Mouse (Mus musculus): ENCODE data around the gene Tpd52l1.
"Not testable (repeated sequence)": the region's sequence is repeated elsewhere in the genome, so short reads cannot be mapped to it uniquely, and the experiment has no call there.

The Tpd52l1 gene

DNA sequence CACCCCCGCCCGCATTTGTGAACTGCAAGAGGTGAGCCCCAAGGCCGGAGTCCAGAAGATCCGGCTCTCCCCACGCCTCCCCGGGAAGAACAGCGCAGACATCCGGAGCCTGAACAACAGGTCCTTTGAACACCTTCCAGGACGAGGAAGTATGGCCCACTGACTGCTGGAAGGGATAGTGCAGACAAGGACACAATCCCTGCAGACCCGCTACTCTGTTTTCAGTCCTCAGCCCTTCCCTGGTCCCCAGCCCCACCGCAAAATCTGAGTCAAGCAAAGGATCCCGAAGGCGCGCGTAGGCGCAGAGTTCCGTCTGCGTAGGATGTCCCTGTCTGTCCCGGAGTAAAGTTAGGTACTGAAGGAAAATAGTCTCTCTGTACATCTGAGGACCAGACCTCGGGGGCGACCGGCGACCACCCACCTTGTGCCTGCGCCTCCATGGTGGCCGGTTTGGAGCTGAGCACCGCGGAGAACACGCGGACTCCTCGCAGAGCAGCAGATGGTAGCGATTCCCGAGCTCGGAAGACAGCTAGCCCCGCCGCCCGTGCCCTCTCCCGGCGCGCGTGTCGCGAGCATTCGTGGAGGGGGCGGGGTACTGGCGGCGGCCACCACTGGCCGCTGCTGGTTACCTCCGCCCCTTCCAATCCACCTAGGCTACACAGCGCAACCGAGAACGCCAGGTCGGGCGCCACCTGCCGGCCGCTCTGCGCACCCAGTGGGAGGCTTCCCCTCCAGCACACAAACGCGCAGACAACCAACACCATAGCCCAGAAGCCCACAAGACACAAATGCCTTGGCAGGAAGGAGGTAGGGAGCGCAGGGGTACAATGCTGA lies at the start of gene Tpd52l1:
Gene Tpd52l1, minus strand, starts transcription at position 668 of the 834 bp plus-strand sequence.
- peak; percentile 54 for DNase-seq

DNA sequence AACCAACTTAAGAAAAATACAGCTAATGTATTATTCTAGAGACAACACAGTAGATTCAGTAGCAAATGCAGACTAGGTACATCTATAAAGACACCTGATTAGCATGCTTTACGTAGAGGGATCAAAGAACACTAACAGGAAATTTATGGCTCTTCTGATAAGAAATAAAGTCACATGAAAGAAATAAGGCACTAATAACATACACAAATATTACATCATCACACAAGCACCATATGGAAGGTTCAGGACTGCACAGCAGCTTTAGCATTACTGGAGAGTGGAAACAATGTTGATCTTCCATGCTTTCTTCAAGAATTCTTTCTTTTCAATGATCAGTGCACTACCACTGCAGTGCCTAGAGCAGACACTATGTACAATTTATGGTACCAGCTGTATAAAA lies 48.5 kb upstream of the Tpd52l1 start:
- no peak for DNase-seq

DNA sequence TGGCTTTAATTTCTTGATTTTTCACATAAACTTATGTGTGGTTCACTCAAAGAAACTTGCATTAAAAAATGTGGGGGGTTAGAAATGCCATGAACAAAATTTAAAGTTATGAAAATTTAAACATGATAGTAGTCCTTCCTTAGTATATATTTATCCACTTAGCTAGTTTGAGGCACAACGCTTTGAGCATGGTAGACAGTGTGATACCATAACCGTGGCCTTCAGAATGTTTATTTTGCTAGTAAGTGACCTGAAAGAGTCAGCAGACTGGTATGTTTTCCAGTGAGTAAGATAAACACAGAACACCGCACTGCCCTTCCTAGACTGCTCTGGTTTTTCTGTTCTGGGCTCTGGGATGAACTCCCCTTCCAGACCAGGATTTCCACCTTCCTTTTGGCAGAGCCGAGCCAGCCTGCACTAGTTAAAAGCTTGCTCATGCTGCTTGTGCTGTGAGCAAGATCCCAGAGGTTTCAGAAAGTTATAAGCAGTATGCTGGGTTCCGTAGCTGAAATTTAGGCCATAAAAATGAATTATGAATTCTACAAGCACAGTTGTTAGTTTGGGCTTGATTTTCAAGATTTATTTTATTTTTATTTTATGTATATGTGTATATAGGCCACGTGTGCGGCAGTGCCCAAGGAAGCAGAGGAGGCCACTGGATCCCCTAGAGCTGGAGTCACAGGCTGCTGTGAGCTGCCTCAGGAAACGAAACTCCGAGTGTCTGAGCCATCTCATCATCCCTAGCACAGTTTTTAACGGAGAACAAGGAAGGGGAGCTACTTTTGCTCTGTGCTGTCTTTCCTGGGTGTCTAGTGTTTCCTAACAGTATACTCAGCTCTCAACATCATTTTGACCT lies 21.5 kb upstream of the Tpd52l1 start:
- no peak for DNase-seq

DNA sequence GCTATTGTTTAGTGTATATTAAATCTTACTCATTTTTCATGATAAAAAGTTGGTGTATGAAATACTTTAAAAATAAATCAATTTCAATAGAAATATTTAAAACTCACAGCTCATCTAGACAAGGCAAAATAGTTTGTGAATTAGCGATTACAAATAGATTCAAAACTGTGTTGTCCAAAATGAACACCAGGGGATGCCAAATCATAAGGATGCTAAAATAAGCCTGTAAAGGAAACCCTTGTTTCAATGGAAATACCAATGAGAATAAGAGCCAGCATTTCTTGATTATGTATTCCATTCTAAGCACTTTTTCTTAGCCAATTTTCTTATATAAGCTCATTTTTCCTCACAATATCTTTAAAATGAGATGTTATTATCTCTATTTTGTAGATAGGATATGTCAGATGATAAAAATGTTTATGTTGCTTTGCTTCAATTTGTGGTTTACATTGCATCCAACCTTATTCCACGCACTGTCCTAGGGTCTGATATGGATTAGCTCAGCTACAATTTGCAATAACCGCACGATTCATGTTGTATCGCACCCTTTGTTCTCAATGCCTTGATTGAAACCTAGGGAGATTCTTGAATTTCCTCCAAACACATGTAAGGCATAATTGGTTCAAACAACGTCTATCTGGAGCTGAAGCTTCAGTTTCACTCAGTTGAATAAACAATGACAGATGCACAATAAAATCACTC lies 20.2 kb upstream of the Tpd52l1 start:
- no peak for DNase-seq

DNA sequence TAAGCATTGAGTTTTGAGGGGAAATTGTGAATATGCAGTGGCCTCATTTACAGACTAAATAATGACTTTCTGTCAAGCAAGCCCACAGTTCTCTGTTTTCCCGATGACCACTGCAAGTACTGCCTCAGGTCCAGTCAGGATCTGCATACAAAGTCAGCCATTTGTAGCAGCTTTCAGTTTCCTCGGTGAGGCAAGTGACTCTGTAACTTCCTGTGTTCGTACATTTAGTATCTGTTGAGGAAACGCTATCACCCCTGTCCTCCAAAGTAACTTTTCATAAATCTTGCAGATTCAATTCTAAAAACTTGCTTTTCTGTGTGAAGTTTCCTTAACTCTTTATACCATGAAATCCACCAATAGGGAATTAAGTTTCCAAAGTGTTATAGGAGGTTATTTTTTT lies 19.7 kb upstream of the Tpd52l1 start:
- no peak for DNase-seq

DNA sequence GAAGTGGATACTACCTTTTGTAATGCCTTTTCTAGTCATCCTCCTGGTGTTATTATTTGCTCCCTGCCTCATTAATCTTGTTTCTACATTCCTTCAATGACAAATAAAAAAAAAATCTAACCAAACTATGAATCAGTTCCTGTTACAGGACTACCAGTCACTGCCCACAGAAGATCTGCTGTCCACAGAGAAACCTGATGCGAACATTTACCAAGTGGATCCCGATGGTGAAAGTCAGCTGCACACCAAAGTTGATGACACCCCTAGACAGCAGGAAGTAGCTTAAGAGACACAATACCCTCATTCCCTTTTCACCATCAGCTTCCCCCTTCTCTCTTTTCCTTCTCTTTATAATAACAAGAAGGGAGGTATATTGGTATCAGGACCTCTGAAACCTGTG lies 17.3 kb upstream of the Tpd52l1 start:
- DNase-seq = no peak

DNA sequence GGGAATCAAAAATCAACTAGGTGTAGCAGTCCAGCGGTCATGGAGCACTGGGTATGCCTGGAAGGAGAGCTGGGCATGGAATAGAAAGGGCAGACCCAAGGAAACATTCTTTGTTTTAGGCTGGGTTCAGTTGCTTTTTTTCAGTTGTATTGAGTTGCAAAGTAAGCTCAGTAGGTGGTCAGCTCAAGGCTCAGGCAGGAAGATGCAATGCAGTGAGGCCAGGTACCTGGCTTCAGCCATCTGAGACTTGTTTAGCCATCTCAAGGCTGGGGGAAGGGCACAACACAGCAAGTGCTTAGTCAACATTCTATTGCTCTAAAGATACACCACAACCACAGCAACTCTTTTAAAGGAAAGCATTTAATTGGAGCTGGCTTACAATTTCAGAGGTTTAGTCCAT lies 11.0 kb upstream of the Tpd52l1 start:
- no peak for DNase-seq

DNA sequence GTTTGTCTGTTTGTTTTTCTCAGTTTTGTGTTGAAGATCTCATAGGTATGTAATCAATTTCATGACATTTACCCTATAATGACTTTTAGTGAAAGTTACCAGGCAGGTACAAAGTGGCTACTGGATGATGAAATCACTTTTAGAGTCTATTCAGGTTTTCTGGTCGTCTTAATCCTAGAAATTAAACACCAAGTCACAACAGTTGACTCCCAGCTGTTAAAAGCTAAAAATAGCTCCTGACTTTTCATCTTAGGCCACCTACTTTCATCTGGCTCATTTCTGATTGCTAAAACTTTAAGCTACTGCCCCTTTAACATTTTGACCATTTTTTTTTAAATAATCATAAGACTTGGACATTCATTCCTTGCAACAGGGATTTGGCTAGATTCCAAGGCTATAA lies 1.3 kb upstream of the Tpd52l1 start:
- DNase-seq = no peak

DNA sequence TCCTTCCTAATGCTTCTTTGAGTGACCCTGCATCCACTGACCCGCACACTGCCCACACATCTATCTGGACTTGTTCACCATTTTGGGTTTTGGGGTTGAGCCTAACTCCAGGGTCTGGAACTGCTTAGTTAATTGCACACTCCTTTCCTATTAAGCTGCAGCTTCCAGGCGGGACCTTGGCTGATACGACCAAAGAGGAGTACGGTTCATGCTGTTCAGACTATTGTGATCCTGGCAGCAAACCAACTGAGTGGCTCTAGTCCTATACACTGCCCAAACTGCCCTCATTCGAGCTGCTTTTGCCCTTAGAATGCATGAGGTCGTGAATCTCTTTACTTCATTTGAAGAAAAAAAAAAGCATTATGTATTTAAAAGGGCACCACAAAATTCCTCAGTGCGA lies 1.6 kb downstream of the Tpd52l1 start:
- no peak for DNase-seq

DNA sequence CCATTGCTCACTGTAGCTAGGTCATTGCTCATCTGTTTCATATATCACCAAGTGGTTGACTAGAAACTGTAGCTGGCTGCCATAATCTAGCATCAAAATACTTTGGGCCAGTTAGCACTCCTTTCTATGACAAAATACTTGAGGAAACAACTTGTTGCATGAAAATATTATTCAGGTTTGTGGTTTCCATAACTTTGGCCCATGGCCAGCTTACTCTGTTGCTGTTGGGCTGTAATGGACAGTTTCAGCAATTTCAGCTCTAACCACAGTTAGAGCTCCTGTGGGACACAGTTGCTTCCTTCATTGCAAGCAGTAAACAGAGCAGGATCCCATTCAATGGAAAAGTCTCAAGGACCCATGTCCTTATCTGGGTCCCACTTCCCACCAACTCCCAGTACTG lies 4.3 kb downstream of the Tpd52l1 start:
- no peak for DNase-seq

DNA sequence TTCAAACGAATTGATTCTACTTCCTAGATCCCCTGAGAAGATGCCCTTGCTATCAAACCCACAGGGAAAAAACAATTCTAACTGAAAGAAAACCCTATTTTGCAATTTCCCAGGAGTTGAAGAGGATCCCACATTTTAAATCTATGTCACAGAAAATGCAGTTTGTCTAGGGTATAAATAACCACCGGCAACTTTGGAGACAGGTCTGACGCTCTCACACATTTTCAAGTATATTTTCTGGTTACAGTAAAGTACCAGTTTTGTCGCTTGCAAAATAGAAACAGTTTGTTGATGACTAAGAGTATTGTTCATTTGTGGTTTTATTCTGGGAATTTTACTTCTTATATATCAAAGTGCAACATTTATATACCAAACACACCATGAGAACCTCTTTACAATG lies 9.7 kb downstream of the Tpd52l1 start:
- no peak for DNase-seq

DNA sequence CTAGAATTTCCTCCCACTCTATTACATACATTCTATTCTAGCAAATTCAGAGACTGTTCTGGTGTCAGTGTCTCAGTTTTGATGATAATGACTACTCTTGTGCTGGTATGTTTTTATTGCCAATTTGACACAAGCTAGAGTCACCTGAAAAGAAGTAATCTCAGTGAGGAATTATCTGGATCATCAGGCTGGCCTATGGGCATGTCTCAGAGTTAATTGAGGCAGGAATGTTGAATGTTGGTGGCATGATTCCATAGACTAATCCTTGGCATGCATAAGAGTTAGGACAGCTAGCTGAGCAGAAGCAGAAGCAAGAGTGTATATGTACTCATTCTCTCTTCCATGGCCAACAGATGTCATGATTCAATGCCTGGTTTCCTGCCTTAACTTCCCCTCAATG lies 27.8 kb downstream of the Tpd52l1 start:
- no peak for DNase-seq

DNA sequence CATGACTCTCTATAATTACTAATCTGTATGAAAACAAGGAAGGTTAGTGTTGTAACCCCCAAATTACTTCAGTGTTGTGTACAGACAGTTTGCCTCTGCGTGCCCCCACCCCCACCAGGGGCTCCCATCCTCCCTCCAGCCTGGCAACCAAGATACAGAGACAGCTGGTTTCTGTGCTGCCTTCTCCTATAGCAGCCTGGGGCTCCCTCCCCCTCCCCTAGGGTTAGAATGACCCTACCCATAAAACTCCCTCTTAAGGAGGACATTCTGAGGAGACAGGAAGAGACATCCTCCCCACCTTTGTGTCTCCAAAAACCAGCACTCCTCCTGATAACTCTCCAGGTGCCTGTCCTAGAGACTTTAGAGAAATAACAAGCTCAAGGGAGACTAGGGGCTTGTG lies 52.8 kb downstream of the Tpd52l1 start:
- DNase-seq = no peak

DNA sequence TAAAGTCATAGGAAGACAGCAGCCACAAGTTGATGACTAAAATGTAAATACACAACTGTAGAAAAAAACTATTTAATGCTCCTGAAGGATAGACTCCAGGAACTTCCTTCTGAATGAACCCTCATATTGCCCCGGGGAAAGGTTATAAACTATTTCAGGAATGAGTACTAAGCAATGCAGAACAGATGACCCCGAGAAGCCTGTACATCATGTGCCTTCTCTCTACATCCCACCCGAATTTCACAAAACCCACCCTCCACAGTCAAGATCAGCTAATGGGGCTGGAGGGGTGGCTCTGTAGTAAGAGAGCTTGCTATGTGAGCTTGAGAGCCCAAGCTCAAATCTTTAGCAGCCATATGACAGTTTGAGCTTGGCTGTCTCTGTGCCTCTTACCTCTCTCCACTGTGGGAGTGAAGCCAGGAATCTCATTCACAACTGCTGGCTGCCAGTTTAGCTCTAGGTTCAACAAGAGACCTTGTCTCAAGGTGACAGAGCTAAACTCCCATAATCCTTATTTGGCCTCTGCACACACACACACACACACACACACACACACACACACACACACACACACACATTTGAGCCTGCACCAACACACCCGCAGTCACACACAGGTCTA lies 54.9 kb downstream of the Tpd52l1 start:
- no peak for DNase-seq

DNA sequence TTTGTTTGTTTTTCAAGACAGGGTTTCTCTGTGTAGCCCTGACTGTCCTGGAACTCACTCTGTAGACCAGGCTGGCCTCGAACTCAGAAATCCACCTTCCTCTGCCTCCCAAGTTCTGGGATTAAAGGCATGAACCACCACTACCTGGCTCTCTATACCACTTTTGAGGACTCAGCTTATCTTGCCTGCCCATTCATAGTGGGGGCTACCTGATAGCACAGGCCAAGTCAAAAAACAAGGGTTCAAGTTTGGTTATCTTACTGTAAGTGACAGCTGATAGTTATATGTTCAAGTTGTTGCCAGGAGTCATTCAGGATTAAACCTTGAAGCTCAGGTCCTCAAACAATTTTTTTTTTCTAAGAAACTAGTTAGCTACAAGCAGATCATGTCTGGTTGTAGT lies 57.2 kb downstream of the Tpd52l1 start:
- DNase-seq = not testable (repeated sequence)

DNA sequence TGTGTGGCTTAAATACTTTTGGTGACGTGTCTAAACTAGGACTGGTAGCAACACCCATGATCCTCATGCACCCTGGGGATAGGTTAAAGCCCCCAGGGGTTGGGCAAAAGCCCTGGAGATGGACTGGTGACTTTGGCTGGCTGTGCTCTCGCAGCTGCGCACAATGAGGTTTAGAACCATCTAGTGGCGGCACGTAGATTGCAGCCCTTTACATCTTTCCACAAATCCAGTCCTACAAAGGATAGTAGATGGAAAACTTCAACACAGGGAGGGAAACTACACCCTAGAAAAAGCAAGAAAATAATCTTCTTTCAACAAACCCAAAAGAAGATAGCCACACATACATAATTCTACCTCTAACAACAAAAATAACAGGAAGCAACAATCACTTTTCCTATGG lies 75.6 kb downstream of the Tpd52l1 start:
- not testable (repeated sequence) for DNase-seq

DNA sequence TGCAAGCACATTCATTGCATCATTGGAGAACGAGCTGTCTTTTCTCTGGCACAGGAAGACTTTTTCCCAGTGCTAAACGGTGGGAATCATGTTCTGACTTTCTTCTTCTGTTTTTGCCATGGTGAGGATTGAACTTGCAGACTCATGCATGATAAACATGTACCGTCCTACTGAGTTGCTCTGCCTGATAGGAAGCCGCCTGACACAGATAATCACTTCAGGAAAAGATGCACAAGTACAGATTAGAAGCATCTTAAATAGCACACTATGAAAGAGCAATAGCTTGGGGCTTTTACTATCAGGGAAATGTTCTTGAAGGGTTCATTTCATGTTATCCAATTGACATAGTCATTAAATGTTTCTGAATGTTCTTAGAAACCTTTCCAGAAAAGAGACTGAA lies 86.0 kb downstream of the Tpd52l1 start:
- no peak for DNase-seq

DNA sequence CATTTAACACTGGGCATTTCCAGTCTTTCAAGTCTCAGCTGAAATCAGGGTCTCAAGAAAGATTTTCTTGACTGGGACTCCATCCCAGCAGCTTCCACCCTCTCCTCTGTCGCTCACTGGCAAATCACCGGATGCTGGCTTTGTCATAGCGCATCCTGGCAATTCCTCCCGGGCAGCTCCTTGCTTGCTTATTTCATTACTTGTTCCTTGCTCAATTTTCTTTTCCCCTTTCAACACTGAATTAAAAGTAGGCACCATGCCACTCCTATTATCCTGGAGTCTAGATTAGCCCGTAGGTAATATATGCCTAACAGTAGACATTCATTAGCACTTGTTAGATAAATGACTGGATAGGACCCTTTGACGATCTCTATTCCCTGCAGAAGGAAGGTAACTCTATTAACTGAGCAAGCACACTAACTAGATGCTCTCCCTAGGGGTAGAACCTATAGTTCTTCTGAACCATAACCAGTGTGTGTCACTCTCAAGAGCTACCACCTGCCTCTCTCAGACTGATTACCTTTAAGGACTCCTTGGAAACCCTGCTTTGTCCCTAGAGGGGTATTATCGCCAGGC lies 90.8 kb downstream of the Tpd52l1 start:
- DNase-seq = no peak

DNA sequence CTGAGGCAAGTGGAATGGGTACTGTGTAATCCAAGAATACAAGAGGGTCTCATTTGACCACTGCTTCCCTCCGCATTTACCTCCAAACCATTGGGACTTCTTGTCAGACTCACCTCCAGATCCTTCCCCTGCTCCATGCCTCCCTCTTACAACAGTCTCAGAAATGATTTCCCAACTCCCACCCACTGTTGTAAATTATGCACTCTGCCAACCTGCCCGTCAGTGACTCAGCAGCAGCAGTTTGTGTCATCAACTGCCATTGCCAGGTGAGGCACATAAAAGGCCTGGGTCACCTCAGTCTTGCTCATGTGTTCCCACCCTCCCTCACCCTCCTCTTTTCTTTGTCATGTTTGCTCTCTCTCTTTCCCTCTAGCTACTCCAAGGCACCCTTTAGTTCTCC lies 91.6 kb downstream of the Tpd52l1 start:
- no peak for DNase-seq

DNA sequence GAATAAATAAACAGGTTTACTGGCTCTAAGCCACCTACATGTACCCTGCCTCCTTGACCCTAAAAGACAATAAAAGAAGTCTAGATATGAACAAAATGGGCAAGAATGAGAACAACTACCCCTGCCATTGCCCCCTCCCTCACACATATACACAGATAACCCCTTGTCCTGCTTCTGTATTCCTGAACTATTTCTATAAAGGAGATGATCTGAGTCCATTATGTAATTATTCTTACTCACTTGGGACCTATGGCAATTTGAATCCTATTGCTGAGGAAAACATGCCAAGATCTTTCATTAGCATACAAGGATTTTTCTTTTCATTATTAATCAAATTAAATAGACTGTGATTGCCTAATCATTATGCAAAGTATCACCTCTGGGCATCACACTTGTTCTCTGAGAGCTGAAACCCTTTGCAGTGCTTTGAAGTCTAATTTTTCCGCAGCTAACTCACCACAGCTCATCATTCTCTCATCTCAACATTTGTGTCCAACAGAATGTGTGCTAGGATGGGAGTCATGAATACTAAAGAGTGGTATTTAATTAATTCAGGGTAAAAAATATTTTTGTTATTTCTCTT lies 92.8 kb downstream of the Tpd52l1 start:
- DNase-seq = no peak

DNA sequence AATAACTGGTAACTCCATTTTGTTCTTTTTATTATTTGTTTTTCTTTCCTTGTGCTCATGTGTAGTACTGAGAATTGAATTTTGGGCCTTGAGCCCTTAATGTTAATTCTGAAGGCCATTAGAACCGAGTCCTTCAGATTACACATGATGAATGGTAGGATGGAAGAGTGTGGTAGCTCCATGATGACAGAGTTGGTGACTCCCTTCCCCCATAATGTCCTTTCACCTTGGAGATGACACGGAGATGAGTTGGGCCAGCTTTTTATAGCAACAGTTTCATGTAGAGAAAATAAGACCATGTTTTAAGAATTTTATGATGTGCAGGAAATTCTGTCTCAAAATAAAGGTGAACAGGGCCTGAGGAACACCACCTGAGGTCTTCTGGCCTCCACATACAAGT lies 94.7 kb downstream of the Tpd52l1 start:
- no peak for DNase-seq

DNA sequence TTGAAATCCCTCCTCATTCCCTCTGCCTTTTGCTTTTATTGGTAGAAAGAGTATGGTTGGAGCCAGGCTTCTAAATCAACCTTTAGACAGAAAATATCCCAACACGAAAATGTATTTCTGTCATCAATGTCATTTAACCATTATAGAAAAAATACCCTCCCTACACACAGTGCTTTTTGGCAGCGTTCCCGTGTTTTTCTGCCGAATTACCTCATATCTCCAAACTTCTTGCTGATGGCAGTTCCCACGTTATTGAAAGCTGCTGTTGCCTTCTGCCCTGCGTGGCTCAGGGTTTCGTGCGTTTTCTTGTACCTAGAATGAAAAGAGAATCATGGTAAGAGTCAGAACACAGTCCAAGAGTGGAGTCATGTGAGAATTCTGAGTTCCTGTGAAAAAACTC lies 99.4 kb downstream of the Tpd52l1 start:
- DNase-seq = no peak

Data from cerebellum, adult 11-12 months (tissue).